Mouse (Mus musculus) MEL (cell line): Measurements from ENCODE around the gene Gpatch2. TPM values are rescaled to one million over a fixed set of nuclear protein-coding genes. Genes with fewer than 3 reads are reported as not detected.

Experiments used
- DNase-seq: peaks from one replicate; pipeline ENCODE4 v3.0.0; 2011; ENCODE audit warnings: low read depth, low spot score
- H3K27ac ChIP-seq: 2 replicates; pipeline ENCODE4 v1.5.1; 2012; ENCODE audit warnings: low read depth, mild to moderate bottlenecking, control low read depth, low read length, moderate library complexity; ENCODE audit not compliant: control insufficient read depth
- H3K27me3 ChIP-seq, 2 experiments: fragments of 150-350 bp in 1 of 2; sonication (generic) in 1 of 2; 2 replicates each; pipeline ENCODE4 v1.6.1; 2012; ENCODE audit warnings: low read length in 2 of 2, mild to moderate bottlenecking in 2 of 2, improper control_type of control experiment in 1 of 2, moderate library complexity in 1 of 2; ENCODE audit not compliant: insufficient read depth in 2 of 2, control insufficient read depth in 1 of 2
- H3K36me3 ChIP-seq, 2 experiments: 2 replicates each; pipeline ENCODE4 v1.6.1; 2012 to 2014; ENCODE audit warnings: low read length in 2 of 2, improper control_type of control experiment in 1 of 2, inconsistent platforms in 1 of 2, mild to moderate bottlenecking in 1 of 2; ENCODE audit not compliant: insufficient read depth in 2 of 2, control insufficient read depth in 1 of 2
- H3K4me1 ChIP-seq, 2 experiments: fragments of 150-350 bp in 1 of 2; sonication (generic) in 1 of 2; 2 replicates each; pipeline ENCODE4 v1.6.1; 2012; ENCODE audit warnings: low read length in 2 of 2, improper control_type of control experiment in 1 of 2, mild to moderate bottlenecking in 1 of 2; ENCODE audit not compliant: insufficient read depth in 2 of 2, control insufficient read depth in 1 of 2
- H3K4me3 ChIP-seq, 2 experiments: fragments of 150-350 bp in 1 of 2; sonication (generic) in 1 of 2; 2 replicates each; pipeline ENCODE4 v1.5.1; 2012; ENCODE audit warnings: low read depth in 2 of 2, low read length in 2 of 2, mild to moderate bottlenecking in 2 of 2, moderate library complexity in 2 of 2, control low read depth in 1 of 2, improper control_type of control experiment in 1 of 2; ENCODE audit not compliant: control insufficient read depth in 1 of 2, insufficient read depth in 1 of 2
- H3K79me2 ChIP-seq: 2 replicates; pipeline ENCODE4 v1.6.1; 2012; ENCODE audit warnings: mild to moderate bottlenecking, low read length, moderate library complexity; ENCODE audit not compliant: control insufficient read depth, poor library complexity, insufficient read depth
- H3K9ac ChIP-seq: 2 replicates; pipeline ENCODE4 v1.6.1; 2012; ENCODE audit warnings: low read depth, mild to moderate bottlenecking, control low read depth, low read length, moderate library complexity; ENCODE audit not compliant: control insufficient read depth, poor library complexity, severe bottlenecking
- H3K9me3 ChIP-seq: fragments of 150-350 bp; sonication (generic); replicated peaks from 2 replicates; pipeline ENCODE4 v1.6.1; 2012; ENCODE audit warnings: mild to moderate bottlenecking, low read length, improper control_type of control experiment, moderate library complexity; ENCODE audit not compliant: insufficient read depth
- BHLHE40 ChIP-seq: IDR thresholded peaks from 2 replicates; pipeline ENCODE4 v1.6.1; 2012; ENCODE audit warnings: low read depth, mild to moderate bottlenecking, inconsistent platforms, low read length, improper control_type of control experiment, borderline replicate concordance
- CHD1 ChIP-seq: IDR thresholded peaks from 2 replicates; pipeline ENCODE4 v1.6.1; 2012; ENCODE audit warnings: low read depth, mild to moderate bottlenecking, inconsistent platforms, low read length, improper control_type of control experiment
- CTCF ChIP-seq, 3 experiments: IDR thresholded peaks in 2 of 3; conservative IDR thresholded peaks in 1 of 3; 2 replicates each; pipeline ENCODE4 v1.5.1; 2011 to 2012; ENCODE audit warnings: low read length in 3 of 3, low read depth in 2 of 3, mild to moderate bottlenecking in 2 of 3, improper control_type of control experiment in 1 of 3, inconsistent platforms in 1 of 3, mixed read lengths in 1 of 3, moderate library complexity in 1 of 3; ENCODE audit not compliant: control insufficient read depth in 1 of 3, insufficient read depth in 1 of 3, poor library complexity in 1 of 3, severe bottlenecking in 1 of 3
- E2F4 ChIP-seq: IDR thresholded peaks from 2 replicates; pipeline ENCODE4 v1.6.1; 2011; ENCODE audit warnings: low read depth, low read length, improper control_type of control experiment, borderline replicate concordance
- ELF1 ChIP-seq: IDR thresholded peaks from 2 replicates; pipeline ENCODE4 v1.6.1; 2014; ENCODE audit warnings: low read depth, mild to moderate bottlenecking, inconsistent platforms, low read length, improper control_type of control experiment, moderate library complexity
- EP300 ChIP-seq, 2 experiments: IDR thresholded peaks; 2 replicates each; pipeline ENCODE4 v1.6.1; 2011; ENCODE audit warnings: improper control_type of control experiment in 2 of 2, low read length in 2 of 2, low read depth in 1 of 2, mild to moderate bottlenecking in 1 of 2
- ETS1 ChIP-seq: IDR thresholded peaks from 2 replicates; pipeline ENCODE4 v1.6.1; 2012; ENCODE audit warnings: low read depth, mild to moderate bottlenecking, inconsistent platforms, low read length, improper control_type of control experiment, moderate library complexity
- KAT2A ChIP-seq: conservative IDR thresholded peaks from 2 replicates; pipeline ENCODE4 v1.6.1; 2012; ENCODE audit warnings: low read depth, low read length, improper control_type of control experiment, inconsistent platforms
- MAX ChIP-seq: IDR thresholded peaks from 2 replicates; pipeline ENCODE4 v1.6.1; 2011; ENCODE audit warnings: low read length, improper control_type of control experiment
- MAZ ChIP-seq: IDR thresholded peaks from 2 replicates; pipeline ENCODE4 v1.6.1; 2012; ENCODE audit warnings: low read depth, mild to moderate bottlenecking, inconsistent platforms, low read length, improper control_type of control experiment
- NELFE ChIP-seq: IDR thresholded peaks from 2 replicates; pipeline ENCODE4 v1.6.1; 2011; ENCODE audit warnings: low read depth, low read length, improper control_type of control experiment
- POLR2AphosphoS2 ChIP-seq: IDR thresholded peaks from 2 replicates; pipeline ENCODE4 v1.6.1; 2011; ENCODE audit warnings: low read length, improper control_type of control experiment
- SMC3 ChIP-seq: IDR thresholded peaks from 2 replicates; pipeline ENCODE4 v1.6.1; 2011; ENCODE audit warnings: low read depth, low read length, improper control_type of control experiment
- UBTF ChIP-seq: IDR thresholded peaks from 2 replicates; pipeline ENCODE4 v1.6.1; 2012; ENCODE audit warnings: low read depth, mild to moderate bottlenecking, inconsistent platforms, low read length, improper control_type of control experiment, moderate library complexity, borderline replicate concordance; ENCODE audit not compliant: insufficient read depth
- USF2 ChIP-seq, 2 experiments: IDR thresholded peaks; 2 replicates each; pipeline ENCODE4 v1.6.1; 2011 to 2012; ENCODE audit warnings: improper control_type of control experiment in 2 of 2, low read length in 2 of 2, borderline replicate concordance in 1 of 2, inconsistent platforms in 1 of 2, low read depth in 1 of 2, mild to moderate bottlenecking in 1 of 2; ENCODE audit not compliant: insufficient read depth in 1 of 2
- ZKSCAN1 ChIP-seq: IDR thresholded peaks from 2 replicates; pipeline ENCODE4 v1.6.1; 2012; ENCODE audit warnings: low read depth, mild to moderate bottlenecking, inconsistent platforms, low read length, improper control_type of control experiment, moderate library complexity
- ZNF384 ChIP-seq: IDR thresholded peaks from 2 replicates; pipeline ENCODE4 v1.6.1; 2012; ENCODE audit warnings: low read depth, mild to moderate bottlenecking, inconsistent platforms, low read length, improper control_type of control experiment
- polyA plus RNA-seq, 2 experiments: library from polyadenylated mRNA; stranded (reverse) in 1 of 2; unstranded in 1 of 2; fragments of >175 nt in 1 of 2; fragments of >200 nt in 1 of 2; gene quantifications; 2 replicates each; pipeline versions ENCODE4 v1.2.1 to v1.2.4; 2012; ENCODE audit warnings: low replicate concordance in 2 of 2, low read depth in 1 of 2; ENCODE audit not compliant: insufficient read length in 2 of 2, insufficient read depth in 1 of 2, missing spikeins in 1 of 2
- total RNA-seq: library from RNA; depleted of rRNA; stranded (reverse); fragments of 300-350 nt; gene quantifications from 2 replicates; pipeline ENCODE4 v1.2.3, GENCODE M21; 2012

The Gpatch2 gene
- total and polyA plus RNA-seq, 3 experiments: 14.5 to 15.3 TPM; not detected in 1

GRCm38 (mm10) chr1:187369049-187369448 lies 153.7 kb downstream of the Gpatch2 start:
- peak; percentile 28 for DNase-seq
- Histone ChIP-seq H3K9ac (no peak overlapping the region), H3K27ac (no peak overlapping the region), H3K79me2 (no peaks in the 10 kb centered on the region), H3K4me3 (no peak overlapping the region), H3K36me3 (no peaks in the 10 kb centered on the region), H3K27me3 (no peaks in the 10 kb centered on the region), H3K9me3 (no peaks in the 10 kb centered on the region), H3K4me1 (no peaks in the 10 kb centered on the region)
- TF ChIP-seq KAT2A (no peak), UBTF (no peak), BHLHE40 (no peak), ZNF384 (no peak), SMC3 (no peak), E2F4 (no peak), ETS1 (no peak), MAZ (no peak), NELFE (no peak), POLR2AphosphoS2 (no peak), USF2 (IDR thresholded peaks at IDR 0.05; ENCODE audit: borderline replicate concordance in 1 of 2, insufficient read depth in 1 of 2, low read depth in 1 of 2, low read length in 2 of 2) (no peak), MAX (no peak), ZKSCAN1 (no peak), CHD1 (no peak), CTCF (IDR thresholded peaks at IDR 0.05 in 2 of 3, conservative IDR thresholded peaks at IDR 0.05 in 1 of 3; ENCODE audit: control insufficient read depth in 1 of 3, insufficient read depth in 1 of 3, low read depth in 2 of 3, low read length in 3 of 3, poor library complexity in 1 of 3, severe bottlenecking in 1 of 3) (no peak), ELF1 (no peak)

- no peaks in the 10 kb centered on the region for H3K36me3 ChIP-seq
- no peak overlapping the region for H3K4me3 ChIP-seq
- no peaks in the 10 kb centered on the region for H3K27me3 ChIP-seq
- no peak overlapping the region for H3K27ac ChIP-seq
- no peaks in the 10 kb centered on the region for H3K4me1 ChIP-seq
- no peak for DNase-seq
- H3K9me3 ChIP-seq: no peaks in the 10 kb centered on the region
- no peak overlapping the region for H3K9ac ChIP-seq
- H3K79me2 ChIP-seq: no peaks in the 10 kb centered on the region
- TF ChIP-seq EP300 (IDR thresholded peaks at IDR 0.05; ENCODE audit: low read depth in 1 of 2, low read length in 2 of 2) (no peak), BHLHE40 (no peak), ETS1 (no peak)
Measured at GRCm38 (mm10) chr1:187373506-187373905, 158.2 kb downstream of the Gpatch2 start.
